Mouse (Mus musculus) stomach, postnatal 0 days (tissue): Measurements from ENCODE around the gene Sctr.

Experiments
- CTCF ChIP-seq: IDR thresholded peaks from 2 replicates; pipeline ENCODE4 v1.5.1; 2016; ENCODE audit warnings: antibody characterized with exemption, low read depth, mild to moderate bottlenecking, moderate library complexity
- EP300 ChIP-seq: optimal IDR thresholded peaks from 2 replicates; pipeline ENCODE3; 2016; ENCODE audit warnings: antibody characterized with exemption

DNA sequence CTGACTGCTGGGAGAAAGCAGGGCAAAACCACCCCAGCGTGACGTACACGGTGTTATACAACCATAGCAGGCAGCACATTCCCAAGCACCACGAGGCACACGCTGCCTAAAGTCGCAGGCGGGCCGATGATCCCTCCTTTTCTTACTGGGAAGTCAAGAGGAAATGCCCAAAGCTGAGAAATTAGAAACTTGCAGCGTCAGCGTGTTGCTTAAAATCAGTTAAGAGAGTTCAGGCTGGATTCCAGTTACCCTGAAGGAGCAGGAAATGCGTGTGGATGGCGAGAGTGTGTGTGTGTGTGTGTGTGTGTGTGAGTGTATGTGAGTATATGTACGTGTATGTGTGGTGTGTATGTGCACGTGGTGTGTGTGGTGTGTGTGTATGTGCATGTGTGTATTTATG lies 50.4 kb downstream of the Sctr start:
- TF ChIP-seq CTCF (no peak), EP300 (no peak)
